Mouse (Mus musculus) embryo, embryonic 11.5 days (tissue): ENCODE results near the gene Nmnat1.
"Not testable (repeated sequence)": the region's sequence is repeated elsewhere in the genome, so short reads cannot be mapped to it uniquely, and the experiment has no call there.

Source experiments
- DNase-seq: peaks from one replicate; pipeline ENCODE4 v3.0.0-alpha.2; 2012; ENCODE audit warnings: low read depth, low spot score

Gene Nmnat1

GRCm38 (mm10) chr4:149489415-149490240 lies 4.6 kb upstream of the Nmnat1 start:
- no peak for DNase-seq

DNA sequence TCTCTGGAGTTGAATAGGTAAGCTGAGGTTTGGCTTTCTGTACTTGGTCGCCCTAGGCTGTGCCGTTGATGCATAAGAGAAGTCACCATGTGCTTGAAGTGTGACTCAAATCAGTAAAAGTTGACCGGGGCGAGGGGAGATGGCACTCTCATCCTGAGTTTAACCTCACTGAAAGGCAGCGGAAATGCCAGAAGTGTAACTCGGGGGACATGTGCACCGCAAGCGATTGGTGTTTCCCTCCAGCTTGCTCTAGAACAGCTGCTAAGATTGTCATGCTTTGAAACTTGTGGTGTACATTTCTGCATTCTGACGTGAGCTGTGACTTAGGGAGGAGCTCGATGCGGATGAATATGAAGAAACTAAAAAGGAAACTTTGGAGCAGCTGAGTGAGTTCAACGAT lies 2.7 kb upstream of the Nmnat1 start:
- DNase-seq, result no peak

DNA sequence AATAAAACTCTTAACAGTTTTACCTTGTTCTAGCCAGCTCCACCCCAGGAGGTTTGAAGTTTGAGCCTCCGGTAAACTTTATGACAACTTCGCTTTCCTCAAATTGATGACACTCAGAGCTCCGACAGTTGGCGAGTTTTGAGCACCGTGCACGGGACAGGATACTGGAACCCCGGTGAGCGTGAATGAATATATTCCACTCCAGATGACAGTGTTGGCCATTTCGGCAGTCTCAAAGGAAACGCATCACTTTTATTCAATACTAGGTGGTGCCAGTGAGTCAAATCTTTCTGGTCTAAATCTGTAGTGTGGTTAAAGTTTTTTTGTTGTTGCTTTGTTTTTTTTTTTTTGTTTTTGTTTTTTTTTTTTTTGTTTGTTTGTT lies 814 bp upstream of the Nmnat1 start:
- no peak for DNase-seq

DNA sequence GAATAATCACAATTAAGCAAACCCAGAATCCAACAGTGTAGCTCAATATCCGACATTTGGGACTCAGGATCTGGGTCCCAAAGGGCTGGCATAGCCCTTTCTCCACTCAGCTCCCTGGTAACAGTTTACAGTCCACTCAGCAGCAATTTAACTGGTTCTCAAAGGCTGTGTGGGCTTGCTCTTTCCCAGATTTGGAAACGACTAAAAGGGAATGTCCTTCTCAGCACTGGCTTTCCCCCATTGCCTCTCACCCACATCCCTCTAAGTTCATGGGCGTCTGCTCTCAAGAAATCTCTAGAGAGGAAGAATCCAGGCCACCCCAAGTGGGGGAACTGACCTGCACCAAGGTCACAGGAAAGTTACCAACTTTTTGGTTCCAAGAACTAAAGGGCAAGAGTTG lies 436 bp downstream of the Nmnat1 start:
- no peak for DNase-seq

DNA sequence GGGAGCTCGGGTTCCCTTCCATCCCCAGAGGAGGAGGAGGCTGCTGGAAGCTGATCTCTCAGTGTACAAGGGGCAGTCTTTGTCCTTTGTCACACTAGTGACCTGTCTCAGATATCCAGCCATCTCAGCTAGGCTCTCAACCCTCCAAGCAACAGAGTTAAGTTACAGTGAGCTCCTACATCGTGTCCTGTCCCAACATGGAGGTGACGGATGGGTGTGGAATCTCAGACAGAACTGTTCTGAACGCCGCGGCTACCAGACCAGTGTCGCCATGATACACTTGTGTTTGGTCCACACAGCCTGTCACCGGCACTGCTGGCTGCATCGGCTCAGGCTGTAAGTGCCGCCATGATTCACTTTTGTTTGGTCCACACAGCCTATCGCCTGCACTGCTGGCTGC lies 7.9 kb downstream of the Nmnat1 start, which contains the start of gene Tmem274:
Gene Tmem274 (plus strand): TSS at position 301 of the 400 bp plus-strand sequence.
- no peak for DNase-seq

DNA sequence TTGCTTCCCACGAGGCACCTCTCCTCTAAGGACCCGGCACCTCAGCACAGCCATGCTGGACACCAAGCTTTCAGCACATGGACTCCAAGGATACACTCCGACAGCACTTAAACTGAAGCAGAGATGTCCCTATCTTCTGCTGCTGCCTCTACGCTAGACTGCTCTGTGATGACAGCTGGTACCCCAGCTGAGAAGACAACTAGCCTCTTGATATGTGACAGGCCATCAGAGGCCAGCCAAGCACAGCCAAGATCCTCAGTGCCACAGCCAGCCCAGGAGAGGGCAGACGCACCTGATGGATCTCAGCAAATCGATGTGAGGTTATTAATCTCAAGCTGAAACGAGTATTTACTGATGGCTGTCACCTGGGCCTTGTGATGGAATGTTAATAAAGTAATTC lies 9.9 kb downstream of the Nmnat1 start:
- no peak for DNase-seq

DNA sequence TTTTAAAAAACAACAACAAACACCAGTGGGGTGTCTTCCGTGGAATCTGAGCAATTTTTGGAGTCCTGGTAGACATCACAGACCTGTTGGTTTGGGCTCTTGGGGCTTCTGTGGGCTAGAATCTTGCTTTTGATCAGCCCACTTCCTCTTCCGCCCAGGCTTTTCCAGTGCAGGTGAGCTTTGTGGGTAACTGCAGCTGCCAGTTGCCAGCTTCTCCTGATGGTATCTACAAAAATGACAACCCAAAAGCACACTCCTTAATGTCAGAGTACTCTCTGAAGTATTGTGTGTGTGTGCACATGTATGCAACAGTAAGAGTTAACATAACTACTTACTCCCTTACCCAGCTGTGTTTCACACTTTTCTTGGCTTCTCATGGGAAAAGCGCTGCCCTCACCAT lies 15.4 kb downstream of the Nmnat1 start:
- no peak for DNase-seq

- no peak for DNase-seq
These were observed 21.5 kb downstream of the Nmnat1 start for GRCm38 (mm10) chr4:149463435-149463950.

- no peak for DNase-seq
These were observed 22.6 kb downstream of the Nmnat1 start for GRCm38 (mm10) chr4:149462305-149462971.

GRCm38 (mm10) chr4:149461579-149462304 lies 23.3 kb downstream of the Nmnat1 start:
- no peak for DNase-seq

DNA sequence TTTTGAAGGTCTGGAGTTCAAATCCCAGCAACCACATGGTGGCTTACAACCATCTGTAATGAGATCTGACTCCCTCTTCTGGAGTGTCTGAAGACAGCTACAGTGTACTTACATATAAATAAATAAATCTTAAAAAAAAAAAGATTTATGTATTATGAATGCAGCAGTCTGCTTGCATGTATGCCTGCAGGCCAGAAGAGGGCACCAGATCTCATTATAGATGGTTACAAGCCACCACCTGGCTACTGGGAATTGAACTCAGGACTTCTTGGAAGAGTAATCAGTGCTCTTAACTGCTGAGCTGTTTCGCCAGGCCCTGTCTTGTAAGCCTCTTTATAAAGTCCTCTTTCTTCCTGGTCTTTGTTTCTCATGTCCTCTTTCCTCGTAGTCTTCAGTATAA lies 24.5 kb downstream of the Nmnat1 start:
- not testable (repeated sequence) for DNase-seq

DNA sequence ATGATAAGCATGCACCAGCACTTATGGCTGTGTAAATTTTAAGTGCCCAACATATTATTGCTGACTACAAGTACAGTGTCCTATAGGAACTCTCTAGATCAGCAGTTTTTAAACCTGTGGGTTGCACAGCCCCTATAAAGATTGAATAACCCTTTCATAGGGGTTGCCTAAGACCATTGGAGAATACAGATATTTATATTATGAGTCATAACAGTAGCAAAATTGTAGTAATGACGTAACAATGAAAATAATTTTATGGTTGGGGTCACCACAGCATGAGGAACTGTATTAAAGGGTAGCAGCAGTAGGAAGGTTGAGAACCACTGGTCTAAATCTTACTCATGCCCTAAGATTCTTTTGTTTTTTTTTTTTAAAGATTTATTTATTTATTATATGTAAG lies 25.6 kb downstream of the Nmnat1 start:
- no peak for DNase-seq

GRCm38 (mm10) chr4:149458526-149458925 lies 26.5 kb downstream of the Nmnat1 start:
- DNase-seq, result no peak

GRCm38 (mm10) chr4:149457831-149458430 lies 27.1 kb downstream of the Nmnat1 start:
- no peak for DNase-seq

- DNase-seq, result not testable (repeated sequence)
These were observed 27.8 kb downstream of the Nmnat1 start for GRCm38 (mm10) chr4:149457163-149457562.

DNA sequence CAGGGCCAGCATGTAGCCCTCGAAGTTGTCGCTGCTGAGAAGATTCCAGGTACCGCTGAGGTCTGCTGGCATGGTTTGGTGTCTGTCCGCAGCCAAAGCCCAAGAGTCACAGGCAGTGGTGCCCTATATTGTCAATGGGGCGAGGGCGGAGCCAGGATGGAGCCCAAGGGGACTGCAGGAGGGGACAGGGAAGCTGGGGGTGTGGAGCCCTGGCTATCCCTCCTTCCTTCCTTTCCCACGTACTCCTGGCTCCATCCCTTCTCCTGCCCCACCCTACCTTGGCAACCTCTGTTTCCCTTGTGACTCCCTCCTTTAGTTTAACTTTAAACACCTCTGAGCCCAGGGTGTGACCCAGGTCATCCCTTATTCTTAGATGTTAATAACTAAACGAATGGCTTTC lies 30.1 kb downstream of the Nmnat1 start, which contains the start of gene Rbp7:
Gene Rbp7 (minus strand): TSS at position 100 of the 400 bp plus-strand sequence.
- no peak for DNase-seq

GRCm38 (mm10) chr4:149454263-149454662 lies 30.7 kb downstream of the Nmnat1 start:
- DNase-seq, result no peak

- peak; percentile 13 for DNase-seq
These were observed 31.3 kb downstream of the Nmnat1 start for GRCm38 (mm10) chr4:149453656-149454055.

DNA sequence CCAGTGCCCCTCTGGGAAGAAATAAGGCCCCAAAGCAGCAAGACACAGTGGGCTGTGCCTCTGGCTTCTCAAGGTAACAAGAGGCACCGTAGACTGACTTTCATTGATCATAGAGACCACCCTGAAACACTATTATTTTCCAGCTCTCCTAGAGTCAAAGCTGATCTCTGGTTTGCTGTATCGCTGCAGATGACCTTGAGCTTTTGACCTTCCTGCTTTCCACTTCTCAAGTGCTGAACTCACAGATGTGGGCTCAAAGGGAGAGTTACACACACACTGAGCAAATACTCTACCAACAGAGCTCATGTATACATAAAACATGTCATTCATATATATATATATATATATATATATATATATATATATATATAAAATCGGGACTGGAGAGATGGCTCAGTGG lies 34.4 kb downstream of the Nmnat1 start:
- no peak for DNase-seq

DNA sequence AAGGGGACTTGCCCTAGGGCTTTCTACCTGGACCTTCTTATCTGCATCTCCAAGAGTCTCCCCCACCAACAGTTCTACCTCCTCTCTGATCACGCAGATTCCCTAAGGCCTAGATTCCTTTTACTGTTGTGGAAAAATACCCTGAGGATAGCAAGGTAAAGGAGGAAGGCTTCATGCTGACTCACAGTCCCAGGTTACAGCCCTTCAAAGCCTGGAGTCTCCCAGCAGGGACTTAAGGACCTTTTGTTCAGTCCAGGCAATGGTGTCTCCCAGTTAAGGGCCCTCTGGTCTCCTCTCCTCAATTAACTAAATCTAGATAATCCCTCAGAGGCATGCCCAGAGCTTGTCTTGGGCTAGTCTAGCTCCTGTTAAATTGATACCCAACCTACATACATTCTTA lies 38.7 kb downstream of the Nmnat1 start:
- DNase-seq, result no peak

DNA sequence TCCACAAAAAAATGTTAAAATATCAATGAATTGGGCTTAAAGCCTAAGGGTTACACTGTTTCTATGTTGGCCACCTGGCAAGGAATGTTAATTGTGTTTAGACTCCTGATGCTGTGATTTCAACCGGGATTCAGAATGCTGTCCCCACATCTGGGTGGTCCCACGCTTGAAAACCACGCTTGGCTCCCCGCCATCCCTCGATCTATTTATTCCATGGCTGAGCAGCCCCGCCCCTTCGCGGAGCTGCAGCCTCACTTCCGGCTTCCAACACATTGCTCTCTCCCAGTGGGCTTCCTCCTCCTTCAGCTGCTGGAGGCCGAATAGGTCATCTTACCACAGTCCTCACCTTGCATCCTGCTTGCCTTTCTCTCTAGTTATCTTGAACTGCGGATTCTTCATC lies 39.1 kb downstream of the Nmnat1 start:
- DNase-seq, result peak; percentile 59
